Mouse (Mus musculus): ENCODE data around the gene Tcirg1. TPM values are rescaled to one million over a fixed set of nuclear protein-coding genes. Genes with fewer than 3 reads are reported as not detected.

Tcirg1 gene
- polyA plus RNA-seq, 1 experiment from 2014 or later = 10.9 TPM

- Histone ChIP-seq H3K9ac (replicated peaks) (no peak overlapping the region), H3K36me3 (no peaks in the 10 kb centered on the region), H3K27me3 (no peaks in the 10 kb centered on the region), H3K4me3 (replicated peaks) (no peak overlapping the region), H3K9me3 (no peaks in the 10 kb centered on the region), H3K4me1 (replicated peaks) (peaks cover 7% of the 10 kb centered on the region), H3K27ac (no peak overlapping the region), H3K4me2 (replicated peaks) (no peak overlapping the region)
- ATAC-seq = no peak
- WGBS = 92% methylated on average over 7 of the region's 7 CpGs
Observed at GRCm38 (mm10) chr19:3924868-3925267, 17.9 kb upstream of the Tcirg1 start.

GRCm38 (mm10) chr19:3924190-3924589 lies 17.3 kb upstream of the Tcirg1 start:
- Histone ChIP-seq H3K9me3 (no peaks in the 10 kb centered on the region), H3K9ac (replicated peaks) (no peak overlapping the region), H3K36me3 (no peaks in the 10 kb centered on the region), H3K4me2 (replicated peaks) (no peak overlapping the region), H3K27me3 (no peaks in the 10 kb centered on the region), H3K4me3 (replicated peaks) (no peak overlapping the region), H3K27ac (no peak overlapping the region), H3K4me1 (replicated peaks) (0 out of 2 replicates have a peak, but pooled peaks cover under 1% of the 10 kb centered on the region)
- WGBS = 86% methylated on average over 8 of the region's 8 CpGs
- ATAC-seq = no peak

GRCm38 (mm10) chr19:3923586-3923985 lies 16.7 kb upstream of the Tcirg1 start:
- no peak for ATAC-seq
- Histone ChIP-seq H3K4me2 (replicated peaks) (no peak overlapping the region), H3K4me3 (replicated peaks) (no peak overlapping the region), H3K36me3 (no peaks in the 10 kb centered on the region), H3K4me1 (replicated peaks) (no peaks in the 10 kb centered on the region), H3K9ac (replicated peaks) (no peak overlapping the region), H3K9me3 (no peaks in the 10 kb centered on the region), H3K27ac (no peak overlapping the region), H3K27me3 (no peaks in the 10 kb centered on the region)
- WGBS = 50% methylated on average over 13 of the region's 13 CpGs

GRCm38 (mm10) chr19:3922661-3923371 lies 15.9 kb upstream of the Tcirg1 start:
- no peak overlapping the region for H3K27ac ChIP-seq
- no peaks in the 10 kb centered on the region for H3K36me3 ChIP-seq
- H3K4me1 ChIP-seq (replicated peaks) = no peaks in the 10 kb centered on the region
- no peak overlapping the region for H3K4me3 ChIP-seq (replicated peaks)
- no peaks in the 10 kb centered on the region for H3K27me3 ChIP-seq
- H3K4me2 ChIP-seq (replicated peaks) = no peak overlapping the region
- no peak overlapping the region for H3K9ac ChIP-seq (replicated peaks)
- 56% methylated on average over 10 of the region's 10 CpGs for WGBS
- ATAC-seq = no peak
- no peaks in the 10 kb centered on the region for H3K9me3 ChIP-seq

- H3K27ac ChIP-seq = no peak overlapping the region
- H3K4me3 ChIP-seq (replicated peaks) = no peak overlapping the region
- H3K4me1 ChIP-seq (replicated peaks) = no peaks in the 10 kb centered on the region
- no peaks in the 10 kb centered on the region for H3K36me3 ChIP-seq
- ATAC-seq = no peak
- no peak overlapping the region for H3K9ac ChIP-seq (replicated peaks)
- no peak overlapping the region for H3K4me2 ChIP-seq (replicated peaks)
- H3K9me3 ChIP-seq = no peaks in the 10 kb centered on the region
- no peaks in the 10 kb centered on the region for H3K27me3 ChIP-seq
Observed at GRCm38 (mm10) chr19:3919928-3920327, 13.0 kb upstream of the Tcirg1 start.

- no peak overlapping the region for H3K4me2 ChIP-seq (replicated peaks)
- no peak overlapping the region for H3K9ac ChIP-seq (replicated peaks)
- no peaks in the 10 kb centered on the region for H3K9me3 ChIP-seq
- H3K27me3 ChIP-seq = no peaks in the 10 kb centered on the region
- no peak for ATAC-seq
- H3K36me3 ChIP-seq = no peaks in the 10 kb centered on the region
- no peak overlapping the region for H3K27ac ChIP-seq
- H3K4me1 ChIP-seq (replicated peaks) = peaks cover 12% of the 10 kb centered on the region
- H3K4me3 ChIP-seq (replicated peaks) = no peak overlapping the region
- 79% methylated on average over 11 of the region's 11 CpGs for WGBS
Observed at GRCm38 (mm10) chr19:3916727-3917126, 9.8 kb upstream of the Tcirg1 start.

GRCm38 (mm10) chr19:3914535-3914934 lies 7.6 kb upstream of the Tcirg1 start:
- H3K4me3 ChIP-seq (replicated peaks) = no peak overlapping the region
- peaks cover 18% of the 10 kb centered on the region for H3K4me1 ChIP-seq (replicated peaks)
- no peak overlapping the region for H3K4me2 ChIP-seq (replicated peaks)
- no peaks in the 10 kb centered on the region for H3K27me3 ChIP-seq
- ATAC-seq = no peak
- no peaks in the 10 kb centered on the region for H3K9me3 ChIP-seq
- peaks cover 15% of the 10 kb centered on the region for H3K36me3 ChIP-seq
- no peak overlapping the region for H3K27ac ChIP-seq
- no peak overlapping the region; the same call in 1 of the 2 replicates for H3K9ac ChIP-seq (replicated peaks)
- 92% methylated on average over 5 of the region's 5 CpGs for WGBS

- H3K4me3 ChIP-seq (replicated peaks) = peak overlapping the region; percentile 69
- no peaks in the 10 kb centered on the region for H3K9me3 ChIP-seq
- H3K36me3 ChIP-seq = peaks cover 24% of the 10 kb centered on the region
- ATAC-seq = no peak
- 89% methylated on average over 8 of the region's 8 CpGs for WGBS
- no peaks in the 10 kb centered on the region for H3K27me3 ChIP-seq
- H3K9ac ChIP-seq (replicated peaks) = peak overlapping the region; percentile 61
- H3K4me1 ChIP-seq (replicated peaks) = peaks cover 18% of the 10 kb centered on the region
- no peak overlapping the region for H3K27ac ChIP-seq
- peak overlapping the region; percentile 64 for H3K4me2 ChIP-seq (replicated peaks)
Observed at GRCm38 (mm10) chr19:3913692-3914091, 6.8 kb upstream of the Tcirg1 start.

- Histone ChIP-seq H3K4me3 (replicated peaks) (peak within 1 kb of the TSS; percentile 69), H3K4me1 (replicated peaks) (peaks cover 18% of the 10 kb centered on the region), H3K27me3 (no peaks in the 10 kb centered on the region), H3K9me3 (no peaks in the 10 kb centered on the region), H3K27ac (peak within 1 kb of the TSS; percentile 91), H3K9ac (replicated peaks) (peak within 1 kb of the TSS; percentile 74), H3K36me3 (peaks cover 32% of the 10 kb centered on the region), H3K4me2 (replicated peaks) (peak within 1 kb of the TSS; percentile 70)
- ATAC-seq = peak; percentile 98
- under 1% methylated on average over 43 of the region's 43 CpGs for WGBS
Observed at GRCm38 (mm10) chr19:3912337-3913204, 5.6 kb upstream of the Tcirg1 start, which contains the start of gene Ndufs8. Gene Ndufs8, minus strand, starts transcription at chr19:3912774.

GRCm38 (mm10) chr19:3910206-3910605 lies 3.3 kb upstream of the Tcirg1 start:
- no peak overlapping the region for H3K9ac ChIP-seq (replicated peaks)
- peaks cover 32% of the 10 kb centered on the region for H3K36me3 ChIP-seq
- ATAC-seq = no peak
- peaks cover 31% of the 10 kb centered on the region for H3K4me1 ChIP-seq (replicated peaks)
- no peak overlapping the region for H3K4me2 ChIP-seq (replicated peaks)
- WGBS = 79% methylated on average over 5 of the region's 5 CpGs
- no peak overlapping the region for H3K27ac ChIP-seq
- H3K4me3 ChIP-seq (replicated peaks) = no peak overlapping the region
- peaks cover 11% of the 10 kb centered on the region; the same call in 1 of the 2 replicates for H3K27me3 ChIP-seq
- H3K9me3 ChIP-seq = no peaks in the 10 kb centered on the region

- 83% methylated on average over 8 of the region's 8 CpGs for WGBS
Observed at GRCm38 (mm10) chr19:3907876-3908660, 1.1 kb upstream of the Tcirg1 start.

More at GRCm38 (mm10) chr19:3907876-3908660, 1.1 kb upstream of the Tcirg1 start:
- Histone ChIP-seq H3K9ac (replicated peaks) (no peak overlapping the region), H3K27ac (no peak overlapping the region), H3K4me1 (replicated peaks) (peaks cover 24% of the 10 kb centered on the region), H3K9me3 (no peaks in the 10 kb centered on the region), H3K4me3 (replicated peaks) (no peak overlapping the region), H3K36me3 (peaks cover 32% of the 10 kb centered on the region), H3K4me2 (replicated peaks) (no peak overlapping the region; the same call in 1 of the 2 replicates), H3K27me3 (peaks cover 11% of the 10 kb centered on the region; the same call in 1 of the 2 replicates)
- ATAC-seq = no peak

Data from midbrain, embryonic 13.5 days (tissue).